Mouse (Mus musculus): ENCODE measurements around the gene Gpr157.
"Not testable (repeated sequence)": the region's sequence is repeated elsewhere in the genome, so short reads cannot be mapped to it uniquely, and the experiment has no call there.

Gpr157 gene
- long read RNA-seq, experiment 1, result 0 reads
- long read RNA-seq, experiment 2, result 0 reads

DNA sequence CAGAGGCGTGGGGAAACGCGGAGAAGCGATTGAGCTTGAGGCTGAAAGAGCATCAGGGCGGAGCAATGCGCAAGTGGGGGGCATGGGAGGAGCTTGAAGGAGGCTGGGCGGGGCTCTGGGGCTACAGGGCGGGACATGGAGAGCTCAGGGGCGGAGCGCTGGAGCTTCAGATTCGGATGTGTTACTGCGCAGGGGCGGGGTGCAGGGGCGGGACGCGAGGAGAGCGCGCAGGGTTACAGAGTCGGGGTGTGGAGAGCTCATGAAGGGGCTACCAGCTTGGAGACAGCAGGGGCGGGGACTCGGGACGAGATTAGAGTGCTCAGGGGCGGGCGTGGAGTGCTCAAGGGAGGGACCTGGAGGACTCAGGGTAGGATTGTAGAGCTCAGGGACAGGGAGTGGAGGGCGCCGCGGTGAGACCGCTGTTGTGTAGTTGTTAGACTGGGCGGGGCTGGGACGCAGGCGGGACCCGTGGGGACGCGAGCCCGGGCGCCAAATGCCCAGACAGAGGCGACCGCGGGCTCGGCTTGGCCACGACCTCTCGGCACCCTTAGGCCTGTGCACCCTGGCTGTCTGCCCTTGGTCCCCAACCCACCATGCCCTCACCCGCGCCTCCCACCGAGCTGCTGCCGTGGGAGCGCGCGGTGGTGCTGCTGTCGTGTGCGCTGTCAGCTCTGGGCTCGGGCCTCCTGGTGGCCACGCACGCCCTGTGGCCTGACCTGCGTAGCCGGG is at the start of gene Gpr157:
Gpr157 (plus strand) TSS at position 205 of the 729 bp plus-strand sequence.
- intact Hi-C loops (cut with DNase I), result no loop called here

DNA sequence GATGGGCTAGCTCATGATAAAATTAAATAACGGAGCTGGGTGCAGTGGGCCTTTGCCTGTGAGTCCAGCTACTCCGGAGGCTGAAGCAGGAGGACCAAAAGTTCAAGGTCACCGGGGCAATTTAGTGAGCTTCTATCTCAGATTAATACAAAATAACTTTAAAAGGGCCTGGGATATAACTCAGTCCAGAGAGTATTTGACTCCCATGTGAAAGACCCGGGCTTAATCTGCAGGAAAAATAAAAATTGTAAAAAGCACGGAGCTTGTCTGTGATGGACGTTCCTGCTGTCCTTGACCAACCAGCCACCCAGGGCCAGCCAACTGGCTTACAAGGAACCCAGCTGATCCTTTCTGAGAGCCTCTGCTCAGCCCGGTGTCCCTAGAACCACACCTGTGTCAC is 48.6 kb upstream of the Gpr157 start:
- intact Hi-C loops (cut with DNase I), result no loop called here

DNA sequence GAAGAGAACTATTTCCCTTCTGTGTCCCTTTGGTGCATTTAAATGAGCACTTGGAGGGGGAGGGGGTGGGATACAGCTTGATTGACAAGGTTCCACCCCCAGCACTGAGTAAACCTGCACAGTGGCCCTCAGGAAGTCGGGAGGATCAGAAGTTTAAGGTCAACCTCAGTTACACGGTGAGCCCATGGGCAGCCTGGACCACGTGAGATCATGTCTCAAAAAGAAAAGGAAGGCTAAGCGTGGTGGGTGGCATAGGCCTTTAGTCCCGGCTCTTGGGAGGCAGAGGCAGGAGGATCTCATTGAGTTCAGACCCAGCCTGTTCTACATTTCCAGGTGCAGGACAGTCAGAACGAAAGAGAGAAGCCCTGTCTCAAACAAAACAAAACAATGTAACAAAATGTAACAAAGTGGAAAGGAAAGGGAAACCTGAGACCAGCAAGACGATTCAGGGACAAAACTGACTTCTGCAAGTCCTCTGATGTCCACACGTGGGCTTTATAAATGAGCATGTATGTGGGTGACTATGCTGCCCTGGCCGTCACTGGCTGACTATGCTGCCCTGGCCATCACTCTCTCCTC is 47.1 kb upstream of the Gpr157 start:
- intact Hi-C loops (cut with DNase I), result no loop called here

DNA sequence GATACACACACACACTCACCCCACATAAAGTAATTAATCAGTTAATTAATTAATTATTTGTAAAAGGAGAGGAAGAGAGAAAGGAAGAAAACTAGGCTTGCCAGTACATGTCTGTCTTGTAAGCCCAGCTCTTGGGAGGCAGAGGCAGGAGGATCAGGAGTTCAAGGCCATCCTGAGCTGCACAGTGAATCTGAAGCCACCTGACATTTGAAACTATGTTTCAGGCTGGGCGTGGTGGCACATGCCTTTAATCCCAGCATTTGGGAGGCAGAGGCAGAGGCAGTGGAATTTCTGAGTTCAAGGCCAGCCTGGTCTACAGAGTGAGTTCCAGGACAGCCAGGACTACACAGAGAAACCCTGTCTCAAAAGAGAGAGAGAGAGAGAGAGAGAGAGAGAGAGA is 46.3 kb upstream of the Gpr157 start:
- intact Hi-C loops (cut with DNase I), result not testable (repeated sequence)

DNA sequence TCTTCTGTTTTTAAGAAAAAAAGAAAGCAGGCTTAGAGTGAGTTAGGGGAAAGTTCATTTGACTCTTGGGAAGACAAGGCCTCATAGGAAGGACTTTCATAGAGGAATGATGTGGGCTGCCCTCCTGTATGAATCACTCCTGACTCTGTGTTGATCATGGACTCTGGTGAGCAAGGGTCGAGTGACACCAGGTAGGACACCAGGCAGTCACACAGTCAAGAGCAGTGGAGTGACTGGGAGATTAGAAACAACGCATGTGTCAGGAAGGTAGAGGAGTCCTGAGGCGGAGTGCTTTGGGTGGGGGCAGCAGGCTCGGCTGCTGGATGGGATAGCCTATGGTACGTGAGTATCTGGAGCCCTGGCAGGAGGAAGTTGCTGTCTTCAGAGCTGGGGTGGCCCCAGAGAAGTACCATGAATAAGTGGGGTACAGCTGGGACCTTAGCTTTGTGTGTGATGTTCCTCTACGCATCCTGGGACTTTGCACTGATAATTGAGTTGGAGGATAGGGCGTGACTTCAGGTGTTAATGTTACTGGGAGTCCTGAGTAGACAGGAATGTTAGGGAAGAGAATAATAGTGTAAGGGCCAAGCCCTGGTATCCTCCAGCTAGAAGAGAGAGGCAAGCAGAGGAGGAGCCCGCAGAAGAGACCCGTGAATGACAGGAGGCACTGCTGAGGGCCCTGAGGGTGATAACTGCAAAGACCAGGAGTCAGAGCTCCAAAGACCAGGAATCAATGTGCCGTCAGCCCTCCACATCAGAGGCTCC is 45.6 kb upstream of the Gpr157 start:
- intact Hi-C loops (cut with DNase I), result no loop called here

DNA sequence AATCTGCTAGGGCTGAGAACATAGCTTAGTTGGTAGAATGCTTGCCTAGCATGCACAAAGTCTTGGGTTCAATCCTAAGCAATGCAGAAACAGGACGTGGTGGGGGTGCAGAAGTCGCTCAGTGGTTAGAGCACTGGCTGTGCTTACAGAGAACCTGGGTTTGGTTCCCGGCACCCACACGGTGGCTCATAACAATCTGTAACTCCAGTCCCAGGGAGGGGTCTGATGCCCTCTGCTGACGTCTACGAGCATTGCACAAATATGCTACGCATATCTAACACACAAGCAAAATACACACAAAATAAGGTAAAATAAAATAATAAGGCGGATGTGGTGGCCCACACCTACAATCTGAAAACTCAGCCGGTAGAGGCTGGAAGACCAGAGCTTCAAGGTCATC is 43.6 kb upstream of the Gpr157 start:
- intact Hi-C loops (cut with DNase I), result no loop called here

DNA sequence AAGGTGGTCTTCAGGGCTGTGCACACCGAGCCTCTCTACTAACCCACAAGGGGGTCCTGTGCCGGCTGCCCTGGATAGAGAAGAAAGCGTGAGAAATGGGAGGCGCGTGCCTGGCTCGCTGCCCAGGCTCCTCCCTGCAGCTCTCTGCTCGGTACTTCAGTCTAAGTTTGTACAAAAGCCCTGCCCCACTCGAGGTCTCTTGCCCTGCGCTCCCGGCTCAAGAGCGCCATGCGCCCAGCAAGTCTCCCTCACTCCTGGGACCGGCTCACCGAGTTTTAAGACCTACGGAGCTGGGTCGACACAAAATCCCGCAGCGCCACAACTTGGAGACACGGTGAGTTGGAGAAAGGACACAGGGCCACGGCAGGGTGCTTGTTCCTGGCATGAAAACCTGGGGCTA is 39.1 kb upstream of the Gpr157 start:
- intact Hi-C loops (cut with DNase I), result no loop called here

DNA sequence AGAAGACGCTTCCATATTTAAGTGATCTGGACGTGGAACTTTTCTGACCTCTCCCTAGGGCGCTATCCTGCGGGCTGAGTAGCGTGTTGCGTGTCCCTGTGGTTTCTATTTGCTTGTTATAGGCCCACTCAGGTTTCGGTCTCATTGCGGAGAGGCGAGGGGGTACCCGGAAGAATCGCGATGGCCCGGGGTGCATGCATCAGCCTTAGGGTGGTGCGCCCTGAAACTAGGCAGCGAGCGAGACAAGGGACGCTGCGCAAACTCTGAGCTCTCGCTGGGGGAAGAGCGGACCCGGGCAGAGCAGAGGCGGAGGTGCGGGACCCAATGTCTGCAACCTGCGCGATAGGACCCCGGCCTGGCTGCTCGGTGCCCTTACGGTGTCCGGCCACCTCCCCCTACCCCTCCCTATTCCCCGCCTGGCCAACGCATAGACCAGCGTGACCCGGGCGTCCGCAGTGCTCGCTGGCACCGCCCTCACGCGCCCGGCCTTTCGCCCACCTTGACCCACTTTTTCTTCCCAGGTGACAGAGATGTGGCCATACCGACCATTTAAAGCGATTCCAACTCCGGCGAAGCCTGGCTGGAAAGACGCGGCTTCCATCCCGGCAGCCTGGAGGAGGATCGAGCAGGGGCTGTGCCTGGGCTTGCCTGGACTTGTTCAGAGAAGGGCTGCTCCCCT is 38.5 kb upstream of the Gpr157 start:
- intact Hi-C loops (cut with DNase I), result no loop called here

DNA sequence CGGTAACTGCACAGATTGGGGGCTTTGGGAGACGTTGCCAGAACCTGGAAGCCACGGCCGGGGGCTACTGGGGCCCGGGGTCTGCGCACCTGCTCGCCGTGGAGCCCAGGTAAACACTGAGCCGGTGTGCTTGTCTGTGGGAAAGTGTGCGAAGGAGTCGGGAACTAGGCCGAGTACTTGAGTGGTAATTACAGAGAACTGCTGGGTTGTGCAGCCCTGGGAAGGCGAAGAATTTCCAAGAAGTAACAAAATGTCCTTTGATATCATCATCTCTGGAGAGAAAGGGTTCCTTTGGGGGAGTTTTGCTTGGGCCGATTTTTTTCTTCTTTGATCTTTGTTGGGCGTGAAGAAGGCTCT is 38.0 kb upstream of the Gpr157 start:
- intact Hi-C loops (cut with DNase I), result no loop called here

DNA sequence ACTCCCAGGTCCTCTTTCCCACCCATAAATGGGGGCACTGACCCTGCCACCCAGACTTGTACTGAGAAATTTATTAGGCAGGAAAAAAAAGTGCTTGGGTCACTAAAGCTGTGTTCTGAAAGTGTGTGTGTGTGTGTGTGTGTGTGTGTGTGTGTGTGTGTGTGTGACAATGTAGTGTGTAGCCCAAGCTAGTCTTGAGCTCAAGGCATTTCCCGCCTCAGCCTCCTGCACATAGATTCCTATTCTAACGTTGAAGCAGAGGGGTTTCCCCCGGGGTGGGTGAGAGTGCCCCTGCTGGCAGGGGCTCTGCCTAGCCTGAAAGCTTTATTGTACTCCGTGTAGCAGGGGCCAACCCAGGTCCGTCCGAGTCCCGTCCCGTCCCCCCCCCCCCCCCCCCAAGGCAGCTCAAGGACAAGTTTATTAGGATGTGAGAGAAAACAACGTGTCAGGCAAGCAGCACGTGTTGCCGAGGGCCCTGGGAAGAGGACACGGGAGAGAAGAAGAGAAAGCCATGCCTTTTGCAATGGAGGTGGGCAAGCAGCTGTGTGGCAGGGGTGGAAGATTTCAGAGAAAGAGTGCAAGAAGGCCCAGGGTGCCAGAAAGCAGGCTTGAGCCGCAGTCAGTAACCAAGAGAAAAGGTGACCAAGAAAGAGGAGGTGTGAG is 37.5 kb upstream of the Gpr157 start:
- intact Hi-C loops (cut with DNase I), result no loop called here

DNA sequence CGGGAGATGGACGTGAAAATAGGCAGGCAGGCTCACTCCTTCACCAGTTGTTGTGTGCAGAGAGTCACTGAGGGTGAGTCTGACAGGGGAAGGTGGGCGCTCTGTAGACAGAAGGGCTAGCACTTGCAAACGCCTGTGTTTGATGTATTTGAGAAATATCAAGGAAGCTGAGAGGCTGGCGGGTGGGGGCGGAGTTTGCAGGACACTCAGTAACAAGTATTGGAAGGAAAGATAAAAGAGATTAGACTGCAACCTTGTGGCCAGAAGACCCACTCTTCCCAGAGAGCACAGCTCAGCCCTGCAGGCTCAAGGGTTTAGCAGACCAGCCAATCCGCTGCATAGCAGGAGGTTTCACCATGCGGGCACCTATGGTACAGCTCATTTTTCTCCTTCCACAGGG is 35.7 kb upstream of the Gpr157 start:
- intact Hi-C loops (cut with DNase I), result no loop called here

DNA sequence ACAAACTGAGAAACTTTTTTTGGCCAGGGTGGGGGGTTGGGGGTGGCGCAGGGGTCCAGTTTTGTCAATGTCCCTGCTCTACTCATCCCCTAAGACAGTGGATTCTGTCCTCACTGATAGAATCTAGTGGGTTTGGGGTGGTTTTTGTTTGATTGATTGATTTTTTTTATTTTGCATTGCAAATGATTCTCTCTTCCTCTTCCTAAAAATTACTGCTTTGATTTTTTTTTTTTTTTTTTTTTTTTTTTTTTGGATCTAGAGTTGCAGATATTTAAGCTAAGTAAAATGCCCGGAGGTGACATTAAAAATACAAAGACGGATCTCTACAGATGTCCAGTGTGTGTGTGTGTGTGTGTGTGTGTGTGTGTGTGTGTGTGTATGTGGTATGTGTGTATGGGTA is 34.8 kb upstream of the Gpr157 start:
- intact Hi-C loops (cut with DNase I), result no loop called here

DNA sequence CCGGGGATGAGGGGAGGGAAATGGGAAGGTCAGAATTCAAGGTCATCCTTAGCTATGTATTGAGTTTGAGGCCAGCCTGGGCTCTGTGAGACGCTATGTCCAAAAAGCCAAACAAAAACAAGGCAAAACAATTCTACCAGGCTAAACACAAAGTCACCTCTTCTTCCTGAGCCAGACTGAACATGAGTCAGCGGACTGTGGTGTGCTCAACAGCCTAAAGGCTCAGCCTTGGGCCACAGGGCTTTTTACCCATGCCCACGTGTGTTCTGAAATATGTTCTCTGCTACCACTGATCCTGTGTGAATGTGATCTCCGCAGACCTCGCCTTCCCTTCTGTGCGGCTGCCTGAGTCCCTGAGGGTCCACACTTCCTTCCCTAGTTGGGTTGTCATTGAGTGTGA is 31.0 kb upstream of the Gpr157 start:
- intact Hi-C loops (cut with DNase I), result no loop called here

DNA sequence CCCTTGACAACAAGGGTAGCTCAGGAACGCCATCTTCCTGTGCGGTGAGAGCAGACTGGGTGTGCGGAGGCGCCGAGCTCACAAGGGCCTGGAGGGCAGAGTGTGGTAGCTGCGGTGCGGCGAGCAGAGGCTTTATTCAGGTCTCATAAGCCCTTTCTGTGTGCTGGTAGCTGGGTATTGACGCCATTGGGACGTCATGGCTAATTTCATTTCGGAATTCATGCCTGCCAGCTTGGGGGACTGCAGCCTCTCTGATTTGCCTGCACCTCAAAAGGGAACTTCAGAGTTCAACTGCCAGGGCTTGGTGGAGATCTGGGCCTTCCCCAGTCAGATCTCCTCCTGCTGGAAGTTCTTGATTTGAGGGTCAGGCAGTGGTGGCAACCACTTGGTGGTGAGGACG is 29.4 kb upstream of the Gpr157 start:
- intact Hi-C loops (cut with DNase I), result no loop called here

DNA sequence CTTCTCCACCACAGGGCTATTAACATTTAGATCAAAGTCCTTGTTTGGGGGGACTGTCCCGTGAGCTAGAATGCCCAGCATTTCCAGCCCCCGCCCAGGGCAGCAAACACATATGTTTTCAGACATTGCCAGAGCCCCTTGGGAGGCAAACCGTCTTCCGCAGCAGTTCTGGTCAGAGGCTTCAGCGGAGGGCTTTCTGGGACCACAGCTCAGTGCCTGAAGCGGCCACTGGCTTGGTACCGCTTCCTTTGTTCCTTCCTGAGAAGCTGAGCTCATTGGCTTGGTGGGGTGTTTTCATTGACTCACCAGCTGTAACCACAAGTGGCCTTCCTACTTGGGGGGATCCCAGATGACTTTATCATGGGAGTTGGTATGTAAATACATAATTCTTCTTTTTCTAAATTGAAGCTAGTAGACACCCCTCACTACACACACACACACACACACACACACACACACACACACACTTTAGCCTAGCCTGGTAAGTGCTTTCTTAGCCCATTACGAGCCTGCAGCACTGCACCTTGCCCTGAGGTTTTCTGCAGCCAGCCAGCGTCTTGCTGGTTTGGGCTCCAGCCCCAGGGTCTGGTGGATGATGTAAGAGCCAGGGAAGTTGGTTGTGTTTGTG is 27.2 kb upstream of the Gpr157 start:
- intact Hi-C loops (cut with DNase I), result no loop called here

DNA sequence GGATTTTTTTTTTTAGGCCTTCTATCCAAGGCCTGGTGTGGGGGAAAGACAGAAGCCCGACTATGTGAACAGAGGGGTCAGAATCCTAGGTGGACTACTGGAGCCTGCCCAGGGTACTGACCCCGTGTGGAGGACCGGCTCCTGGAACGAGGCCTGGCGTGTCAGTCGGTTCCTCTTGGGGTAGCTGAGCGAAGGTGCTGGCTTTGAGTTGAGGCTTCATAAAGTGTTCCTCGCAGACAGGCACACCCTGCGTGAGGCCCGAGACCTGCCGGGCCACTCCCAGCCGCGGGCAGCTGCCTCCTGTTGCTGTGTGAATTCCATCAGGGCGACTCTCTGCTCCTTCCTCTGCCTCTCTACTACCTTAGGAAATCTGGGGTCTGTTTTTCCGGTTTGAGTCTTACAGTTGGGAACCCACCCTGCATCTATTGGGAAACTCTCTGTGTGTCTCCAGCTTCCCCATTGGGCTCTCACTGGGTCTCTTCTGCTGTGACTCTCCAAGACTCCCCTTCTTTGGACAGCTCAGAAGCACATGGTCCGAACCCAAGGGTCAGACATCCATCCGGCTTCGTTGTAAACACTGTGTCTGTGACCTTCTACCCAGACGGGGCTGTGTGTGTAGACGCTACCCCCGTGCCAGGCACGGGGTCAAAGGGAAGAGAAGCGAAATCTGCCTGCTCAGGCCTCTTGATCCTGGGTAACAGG is 26.5 kb upstream of the Gpr157 start:
- intact Hi-C loops (cut with DNase I), result no loop called here

DNA sequence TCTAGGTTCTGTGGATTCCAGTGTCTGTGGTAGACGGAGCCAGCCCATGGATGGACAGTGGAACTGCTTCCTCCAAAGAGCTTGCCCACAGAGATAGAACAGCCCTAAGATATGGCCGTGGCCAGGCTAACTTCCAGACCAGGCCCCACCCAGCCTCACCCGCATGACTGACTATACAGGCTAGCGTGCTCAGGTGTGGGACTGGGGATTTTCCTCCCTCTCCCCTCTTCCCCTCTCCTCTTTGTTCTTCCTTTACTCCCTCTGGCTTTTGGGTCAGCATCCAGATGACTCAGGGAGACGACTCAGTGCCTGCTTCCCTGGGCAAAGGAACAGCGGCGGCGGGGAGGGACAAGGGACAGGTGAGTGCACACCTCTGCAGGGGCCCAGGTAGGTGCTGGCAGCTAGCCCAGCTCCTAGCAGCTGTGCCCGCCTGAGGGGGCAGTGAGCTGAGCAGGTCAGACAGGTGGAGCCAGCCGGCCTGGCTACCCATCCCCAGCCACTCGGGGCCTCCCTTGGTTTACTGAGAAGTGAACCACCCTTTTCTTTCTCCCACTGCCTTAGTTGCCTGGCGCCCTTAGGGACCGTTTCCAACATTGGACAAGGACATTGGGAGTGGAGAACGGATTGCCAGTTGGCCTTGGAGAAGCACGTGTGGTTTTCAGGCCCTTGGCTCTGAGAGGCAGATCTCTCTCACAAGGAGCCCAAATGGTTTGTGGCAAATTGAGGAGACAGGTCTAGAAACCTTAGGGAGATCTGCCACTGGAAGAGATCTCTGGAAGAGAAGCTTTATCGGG is 25.5 kb upstream of the Gpr157 start:
- intact Hi-C loops (cut with DNase I), result no loop called here

DNA sequence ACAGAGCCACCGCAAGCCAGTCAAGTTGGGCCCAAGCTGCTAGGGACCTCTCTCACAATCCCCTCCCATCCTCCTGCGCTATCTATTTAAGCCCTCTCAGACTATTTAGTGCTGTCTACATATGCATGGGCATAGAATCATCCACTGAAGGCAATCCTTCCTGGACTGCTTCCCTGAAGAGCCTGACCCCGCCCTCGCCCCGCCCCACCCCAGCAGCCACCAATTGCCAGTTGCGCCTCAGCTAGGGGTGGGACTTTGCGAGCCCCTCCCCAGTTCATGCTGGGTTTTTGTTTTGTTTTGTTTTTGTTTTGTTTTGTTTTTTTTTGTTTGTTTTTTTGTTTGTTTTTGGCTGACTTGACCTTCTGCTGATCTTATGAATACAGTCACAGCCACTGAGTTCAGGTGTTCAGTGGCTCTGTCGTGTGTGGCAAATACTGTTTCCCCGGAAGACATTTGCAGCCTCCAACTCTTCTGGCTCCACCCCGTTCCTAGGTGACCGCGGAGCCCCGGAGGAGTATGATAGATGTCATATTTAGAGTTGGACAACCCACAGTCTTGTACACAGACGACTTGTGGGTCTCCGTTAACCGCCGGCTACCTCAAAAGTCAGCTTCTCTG is 20.4 kb upstream of the Gpr157 start:
- intact Hi-C loops (cut with DNase I), result no loop called here

DNA sequence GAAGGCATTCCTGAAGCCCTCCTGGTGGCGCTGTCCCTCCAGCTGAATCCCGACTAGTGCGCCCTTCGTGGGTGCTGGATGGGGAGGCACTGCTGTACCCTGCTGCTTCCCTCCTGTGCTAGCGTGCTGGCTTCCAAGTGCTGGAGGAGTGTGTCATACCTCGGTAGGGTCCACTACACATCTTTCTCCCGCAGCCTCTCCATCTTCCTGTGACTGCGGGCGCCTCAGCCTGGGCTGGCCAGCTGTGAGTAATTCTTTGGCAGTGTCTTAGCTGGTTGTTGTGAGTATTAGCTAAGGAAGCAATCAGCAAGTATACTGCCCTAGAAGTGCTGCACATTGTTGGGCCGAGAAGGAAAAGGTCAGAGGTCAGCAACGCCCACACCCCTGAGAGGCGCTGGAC is 18.9 kb upstream of the Gpr157 start:
- intact Hi-C loops (cut with DNase I), result no loop called here

Data from adrenal gland (tissue).